Mouse (Mus musculus): Measurements from ENCODE around the gene Tdrd7.

Tdrd7 gene

DNA sequence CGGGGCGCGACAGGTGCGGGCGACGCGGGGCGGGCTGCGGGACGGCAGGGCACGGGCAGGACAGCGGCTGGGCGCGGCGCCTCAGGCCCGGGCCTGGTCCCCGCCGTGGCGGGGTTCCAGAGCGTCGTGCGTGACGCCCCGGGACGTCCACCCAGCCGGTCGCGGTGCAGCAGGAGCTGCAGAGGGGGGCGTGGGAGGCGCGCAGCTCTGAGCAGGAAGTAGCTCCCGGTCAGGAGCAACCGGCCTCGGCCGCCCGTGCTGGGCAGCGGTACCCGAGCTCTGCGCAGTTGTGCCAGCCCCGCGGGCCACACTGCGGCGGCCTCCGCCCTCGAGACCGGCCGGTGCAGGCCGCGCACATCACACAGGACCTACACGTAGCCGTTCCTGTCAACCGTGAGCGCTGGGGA lies 7.3 kb downstream of the Tdrd7 start:
- DNase-seq (ENCODE audit: low spot score), result peak; percentile 82

- DNase-seq (ENCODE audit: low spot score), result no peak
These were observed 7.8 kb downstream of the Tdrd7 start for GRCm38 (mm10) chr4:45972951-45973350.

DNA sequence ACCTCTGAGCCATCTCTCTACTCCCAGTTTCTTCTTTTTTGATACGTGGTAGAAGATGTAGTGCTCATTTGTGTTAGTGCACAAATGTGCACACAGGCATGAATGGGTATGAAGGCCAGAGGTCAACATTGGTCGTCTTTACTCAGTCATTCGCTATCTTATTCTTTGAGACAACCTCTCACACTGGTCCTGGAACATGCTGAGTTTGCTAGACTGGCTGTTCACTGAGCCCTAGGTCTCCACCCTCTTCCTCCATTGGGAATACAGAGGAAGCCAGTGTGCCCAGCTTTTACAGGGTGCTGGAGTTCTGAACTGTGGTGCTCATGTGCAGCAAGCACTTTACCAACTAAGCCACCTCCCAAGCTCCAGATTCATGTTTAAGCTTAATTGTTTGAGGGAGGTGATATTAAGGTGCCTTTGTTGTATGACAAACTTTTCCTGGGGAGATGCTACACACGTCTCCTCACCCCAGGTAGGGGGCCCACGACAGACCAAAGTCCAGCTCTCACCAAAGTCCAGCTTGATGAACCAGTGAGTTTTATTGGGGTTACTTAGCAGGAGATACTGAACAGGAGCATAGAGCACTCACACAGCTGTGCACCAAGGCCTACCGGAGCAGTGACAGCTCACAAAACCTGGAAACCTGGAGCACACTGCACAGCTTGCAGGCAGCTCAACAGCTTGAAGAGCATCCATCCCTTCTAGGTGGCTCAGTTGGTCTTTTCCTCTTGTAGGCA lies 12.0 kb downstream of the Tdrd7 start:
- DNase-seq (ENCODE audit: low spot score), result no peak

- no peak for DNase-seq (ENCODE audit: low spot score)
These were observed 14.8 kb downstream of the Tdrd7 start for GRCm38 (mm10) chr4:45979916-45980315.

- DNase-seq (ENCODE audit: low spot score), result no peak
These were observed 15.9 kb downstream of the Tdrd7 start for GRCm38 (mm10) chr4:45981054-45981453.

DNA sequence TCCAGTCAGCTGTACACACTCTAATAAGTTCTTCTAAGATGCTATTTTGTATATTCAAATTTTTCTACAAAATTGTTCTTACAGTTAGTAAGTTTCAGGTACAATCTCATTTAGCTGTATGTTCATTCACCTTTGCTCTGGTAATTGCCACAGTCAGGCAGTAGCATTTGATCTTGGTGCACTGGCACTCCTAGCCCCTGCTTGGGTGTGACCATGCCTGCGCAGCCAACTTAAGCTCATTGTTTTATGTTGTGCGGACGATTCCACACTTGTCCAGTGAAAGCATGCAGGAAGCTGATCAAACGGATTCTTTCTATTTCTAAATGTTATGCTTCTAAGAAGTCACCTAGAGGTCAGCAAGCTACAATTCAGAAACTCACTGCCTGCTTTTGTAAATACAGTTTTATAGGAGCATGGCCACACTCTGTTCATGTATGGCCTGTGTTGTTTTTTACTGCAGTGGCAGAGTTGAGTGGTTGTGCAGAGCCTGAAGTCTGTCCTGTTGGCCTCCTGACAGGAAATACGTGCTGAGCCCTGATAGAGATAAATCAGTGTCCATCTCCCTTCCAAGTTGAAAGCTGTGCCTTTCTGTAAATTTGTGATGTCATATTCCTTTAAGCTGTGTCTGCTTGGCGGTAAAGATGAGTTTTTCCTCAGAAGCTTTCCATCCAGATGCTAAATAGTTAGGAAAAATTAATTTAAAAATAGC lies 25.4 kb downstream of the Tdrd7 start:
- DNase-seq (ENCODE audit: low spot score), result no peak

- no peak for DNase-seq (ENCODE audit: low spot score)
These were observed 33.4 kb downstream of the Tdrd7 start for GRCm38 (mm10) chr4:45998536-45998935.

GRCm38 (mm10) chr4:46008142-46008793 lies 43.1 kb downstream of the Tdrd7 start:
- DNase-seq (ENCODE audit: low spot score), result no peak

DNA sequence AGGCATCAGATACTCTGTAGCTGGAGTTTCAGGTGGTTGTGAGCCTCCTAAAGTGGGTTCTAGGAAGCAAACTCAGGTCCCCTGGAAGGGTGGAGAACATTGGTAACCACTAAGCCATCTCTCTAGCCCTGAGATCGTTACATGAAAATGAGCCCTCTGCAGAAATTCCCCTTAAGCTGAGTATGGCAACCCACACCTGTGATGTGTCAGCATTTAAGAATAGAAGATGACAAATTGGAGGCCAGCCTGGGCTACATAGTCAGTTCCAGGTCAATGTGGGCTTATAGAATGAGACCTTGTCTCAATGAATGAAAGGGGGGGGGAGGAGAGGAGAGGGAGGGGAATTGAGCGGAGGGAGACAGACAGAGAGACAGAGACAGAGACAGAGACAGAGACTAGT lies 46.6 kb downstream of the Tdrd7 start:
- DNase-seq (ENCODE audit: low spot score), result no peak

DNA sequence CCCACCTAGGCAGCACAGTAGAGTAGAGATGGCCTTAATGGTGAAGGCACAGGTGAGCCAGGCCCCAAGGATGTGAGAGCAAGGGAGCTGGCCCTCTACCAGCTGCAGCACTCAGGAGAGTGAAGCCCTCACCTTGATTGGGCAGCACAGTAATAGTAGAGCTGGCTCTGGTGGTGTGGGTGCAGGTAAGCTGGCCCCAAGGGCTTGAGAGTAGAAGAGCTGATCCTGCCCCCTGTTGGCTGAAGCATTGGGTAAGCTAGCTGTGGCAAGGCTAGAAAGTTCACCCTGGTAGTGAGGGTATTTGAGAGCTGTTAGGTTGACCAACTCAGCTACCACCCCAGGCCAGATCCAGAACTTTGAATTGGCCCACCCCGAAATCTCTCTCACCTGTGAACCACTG lies 50.5 kb downstream of the Tdrd7 start:
- no peak for DNase-seq (ENCODE audit: low spot score)

DNA sequence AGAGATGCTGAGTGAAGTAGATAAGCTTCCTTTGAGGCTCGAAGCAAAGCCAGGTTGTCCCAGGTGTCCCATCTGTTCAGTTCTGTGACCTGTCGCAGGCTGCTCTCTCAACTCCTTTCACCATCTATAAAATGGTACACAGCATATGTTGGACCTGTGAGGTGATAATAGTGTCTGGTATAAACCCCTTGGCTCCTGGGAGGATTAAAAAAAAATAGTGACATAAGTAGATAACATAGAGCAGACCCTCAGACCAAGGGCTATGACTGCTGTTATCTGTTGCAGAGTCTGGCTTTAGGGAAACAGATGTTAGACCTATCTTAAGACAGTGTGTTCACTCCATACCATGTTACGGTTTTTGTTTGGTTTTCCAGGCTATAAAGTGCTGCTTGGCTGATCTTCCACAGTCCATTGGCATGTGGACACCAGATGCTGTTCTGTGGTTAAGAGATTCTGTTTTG lies 57.9 kb downstream of the Tdrd7 start:
- DNase-seq (ENCODE audit: low spot score), result no peak

DNA sequence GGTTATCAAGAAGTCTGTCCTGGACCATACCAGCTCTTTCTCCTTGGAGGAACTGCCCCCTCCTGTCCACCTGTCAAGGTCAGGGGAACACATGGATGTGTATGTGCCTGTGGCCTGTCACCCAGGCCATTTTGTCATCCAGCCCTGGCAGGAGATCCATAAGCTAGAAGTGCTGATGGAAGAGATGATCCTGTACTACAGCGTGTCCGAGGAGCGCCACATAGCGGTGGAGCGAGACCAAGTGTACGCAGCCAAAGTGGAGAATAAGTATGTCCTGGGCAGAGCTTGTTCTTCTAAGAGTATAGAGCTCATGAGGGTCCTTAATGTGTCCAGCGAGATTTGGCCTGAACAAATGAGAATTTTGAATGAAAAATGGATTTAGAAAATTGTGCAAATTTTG lies 60.8 kb downstream of the Tdrd7 start:
- DNase-seq (ENCODE audit: low spot score), result no peak

DNA sequence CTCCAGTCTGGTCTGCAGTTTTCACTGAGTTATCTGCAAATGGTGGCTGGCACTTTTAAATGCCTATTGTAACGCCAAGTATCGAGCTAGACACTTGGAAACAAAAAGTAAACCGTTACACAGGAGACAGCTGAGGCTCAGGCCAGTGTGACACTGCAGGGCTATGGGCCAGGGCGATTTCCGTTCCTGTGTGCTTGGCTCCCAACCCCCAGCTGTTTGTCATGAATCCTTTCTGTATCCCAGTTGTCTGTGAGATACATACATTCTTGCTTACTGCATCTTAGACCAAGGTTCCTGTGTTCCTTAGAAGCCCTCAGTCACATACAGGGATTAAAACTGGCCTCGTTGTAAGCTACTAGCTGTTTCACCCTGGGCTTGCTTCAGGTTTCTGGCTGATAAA lies 63.1 kb downstream of the Tdrd7 start:
- DNase-seq (ENCODE audit: low spot score), result no peak

- no peak for DNase-seq (ENCODE audit: low spot score)
These were observed 63.6 kb downstream of the Tdrd7 start for GRCm38 (mm10) chr4:46028781-46029180.

DNA sequence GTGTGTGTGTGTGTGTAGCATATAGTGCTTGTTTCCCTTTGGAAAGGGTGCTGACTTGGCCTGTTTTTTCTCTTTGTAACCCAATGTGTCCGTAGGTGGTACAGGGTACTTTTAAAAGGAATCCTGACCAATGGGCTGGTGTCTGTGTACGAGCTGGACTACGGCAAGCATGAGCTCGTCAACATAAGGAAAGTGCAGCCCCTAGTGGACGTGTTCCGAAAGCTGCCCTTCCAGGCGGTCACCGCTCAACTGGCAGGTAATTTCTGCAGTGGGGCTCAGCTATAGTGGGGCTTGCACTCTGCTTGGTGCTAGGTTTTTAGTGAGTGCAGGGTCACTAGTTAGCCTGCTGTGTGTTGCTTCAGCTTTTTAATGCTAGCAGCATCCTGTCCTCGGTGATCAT lies 64.4 kb downstream of the Tdrd7 start:
- no peak for DNase-seq (ENCODE audit: low spot score)

DNA sequence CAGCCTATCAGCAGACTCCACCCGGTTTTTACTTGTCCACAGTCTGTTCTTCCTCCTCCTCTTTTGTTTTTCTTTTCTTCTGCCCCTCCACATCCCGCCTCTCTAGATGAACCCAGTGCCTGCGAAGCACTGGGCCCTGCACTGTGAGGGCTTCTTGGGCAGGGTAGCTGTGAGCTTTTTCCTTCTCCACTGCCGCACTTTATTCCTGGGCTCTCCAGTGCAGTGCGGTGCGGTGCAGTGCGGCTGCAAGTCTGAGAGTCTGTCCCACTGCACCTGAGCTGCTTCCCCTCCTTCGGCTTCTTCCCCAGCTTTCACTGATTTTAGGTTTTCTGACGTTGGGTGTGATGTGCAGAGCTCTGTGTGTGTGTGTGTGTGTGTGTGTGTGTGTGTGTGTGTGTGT lies 67.3 kb downstream of the Tdrd7 start:
- no peak for DNase-seq (ENCODE audit: low spot score)

GRCm38 (mm10) chr4:46033197-46033596 lies 68.1 kb downstream of the Tdrd7 start:
- DNase-seq (ENCODE audit: low spot score), result no peak

- no peak for DNase-seq (ENCODE audit: low spot score)
These were observed 73.4 kb downstream of the Tdrd7 start for GRCm38 (mm10) chr4:46038591-46038891.

DNA sequence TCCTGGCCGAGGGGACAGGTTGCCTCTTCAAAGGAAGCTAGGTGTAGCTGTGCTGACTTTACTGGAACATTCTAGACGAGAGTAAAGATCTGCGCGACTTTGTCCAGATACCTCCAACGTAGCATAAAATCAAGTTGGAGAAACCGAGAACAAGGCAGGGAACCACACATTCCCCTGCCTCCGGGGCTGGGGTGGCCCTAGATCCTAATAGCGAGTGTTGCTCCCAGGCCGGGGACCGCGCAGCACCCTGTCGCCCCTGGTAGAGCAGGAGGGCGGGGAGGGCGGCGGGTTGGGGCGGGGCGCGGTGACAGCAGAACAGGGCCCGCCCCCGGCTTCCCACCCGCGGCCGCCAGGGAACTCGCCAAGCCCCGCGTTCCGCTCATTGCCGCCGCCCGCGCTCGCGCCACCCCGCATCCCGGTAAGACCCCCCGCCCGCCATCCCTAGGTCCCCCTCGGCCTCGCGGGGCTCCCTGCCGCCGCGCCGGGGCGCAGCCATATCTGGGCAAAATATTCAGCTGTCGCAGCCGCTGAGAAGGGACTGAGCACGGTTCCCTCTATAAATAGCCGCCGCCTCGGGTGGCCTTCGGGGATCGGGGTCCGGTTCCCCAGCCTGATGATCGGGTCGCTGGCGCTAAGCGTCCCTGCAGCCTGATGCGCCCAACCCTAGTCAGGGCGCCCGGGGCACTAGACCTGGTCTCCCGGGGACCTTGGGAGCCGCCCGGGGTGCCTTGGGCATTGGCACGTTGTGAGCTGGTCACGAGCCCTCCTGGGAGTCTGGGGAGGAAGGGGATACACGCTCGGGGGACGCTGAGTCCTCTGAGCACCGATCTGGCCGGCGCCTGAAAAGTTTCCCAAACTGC lies 74.0 kb downstream of the Tdrd7 start, which contains the start of gene Tmod1:
TSS of gene Tmod1 (plus strand) at position 44 of the 860 bp plus-strand sequence.
- DNase-seq (ENCODE audit: low spot score), result no peak

- DNase-seq (ENCODE audit: low spot score), result no peak
These were observed 74.8 kb downstream of the Tdrd7 start for GRCm38 (mm10) chr4:46039899-46040298.

DNA sequence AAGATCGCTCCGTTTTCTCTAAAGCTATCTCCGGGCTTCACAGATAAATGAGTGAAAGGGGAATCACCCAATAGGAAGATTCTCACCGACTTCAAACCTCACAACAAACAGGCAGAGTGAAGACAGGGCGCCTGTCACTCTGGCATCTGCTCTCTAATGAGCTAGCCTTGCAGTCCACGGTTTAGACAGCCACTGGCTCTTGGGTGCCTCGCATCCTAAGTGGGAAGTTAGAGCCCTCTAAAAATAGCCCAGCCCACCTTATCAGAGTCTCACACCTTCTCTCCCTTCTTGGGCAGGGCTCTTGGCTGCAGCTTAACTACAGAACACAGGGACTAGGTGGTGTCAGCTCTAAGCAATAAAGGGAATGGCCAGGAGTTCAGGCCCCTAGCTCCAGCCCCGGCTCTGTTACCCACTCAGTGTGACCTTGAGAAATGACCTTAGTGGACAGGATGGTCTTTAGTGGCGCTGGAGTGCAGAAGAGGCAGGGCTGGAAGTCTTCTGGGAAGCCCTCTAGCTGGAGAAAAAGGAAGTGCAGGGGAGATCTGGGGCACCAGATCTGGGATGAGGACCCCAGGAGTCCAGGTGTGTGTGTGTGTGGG lies 75.6 kb downstream of the Tdrd7 start:
- no peak for DNase-seq (ENCODE audit: low spot score)

Data from testis, postnatal 14 days (tissue).